Mouse (Mus musculus): ENCODE measurements at regions not wholly inside any gene's neighbourhood (a gene's known extent, or its start where the extent isn't known, plus 50 kb on each side); places are given as distances from the start of the nearest gene placed in this dataset.
A peak's percentile ranks its signal among the peaks of the same experiment; 100 is the strongest.
"Not testable (repeated sequence)": the region's sequence is repeated elsewhere in the genome, so short reads cannot be mapped to it uniquely, and the experiment has no call there.

- DNase-seq (ENCODE audit: low spot score in 2 of 2), result peak in 1 of 2 experiments; percentile 3
Measured at GRCm38 (mm10) chr14:53132390-53132789, 636.8 kb upstream of the Olfr1507 start.

DNA sequence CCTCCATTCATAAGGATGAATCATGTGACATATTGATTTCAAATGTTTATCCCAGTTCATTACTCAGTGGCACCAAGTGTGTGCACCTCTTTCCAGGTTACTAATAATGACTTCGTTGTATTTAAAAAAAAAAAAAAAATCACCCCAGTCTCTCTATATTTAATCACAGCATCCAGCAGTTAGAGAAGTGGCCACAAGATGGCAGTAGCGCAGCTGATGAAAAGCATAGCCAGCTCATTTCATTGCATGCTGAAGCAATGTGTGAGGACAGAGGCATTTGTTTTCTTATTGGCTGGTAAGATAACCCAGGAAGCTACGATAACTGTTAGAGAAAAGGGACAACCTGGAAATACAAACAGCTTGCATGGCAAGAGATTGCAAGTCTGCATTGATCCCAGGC lies 626.2 kb upstream of the Olfr1507 start:
- peak in 1 of 2 experiments; percentile 12 for DNase-seq (ENCODE audit: low spot score in 2 of 2)

DNA sequence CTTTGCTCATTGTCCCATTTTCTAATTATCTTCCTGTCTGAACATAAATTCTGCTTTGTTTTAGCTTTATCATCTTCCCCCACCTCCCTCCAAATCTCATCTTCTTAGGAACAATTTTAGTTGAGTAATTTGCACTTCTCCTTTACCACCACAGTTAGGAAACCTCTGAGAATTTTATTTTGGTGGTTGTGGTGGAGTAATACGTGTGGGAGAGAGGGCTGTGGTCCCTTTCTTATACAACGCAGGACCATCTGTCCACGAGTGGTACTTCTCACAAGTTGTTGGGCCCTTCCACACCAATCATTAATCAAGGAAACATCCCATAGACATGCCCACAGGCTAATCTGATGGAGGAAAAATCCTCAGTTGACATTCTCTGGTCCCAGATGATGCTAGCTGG lies 614.2 kb upstream of the Olfr1507 start:
- DNase-seq (ENCODE audit: low spot score in 2 of 2), result not testable (repeated sequence)

- not testable (repeated sequence) for DNase-seq (ENCODE audit: low spot score in 2 of 2)
Measured at GRCm38 (mm10) chr14:53101362-53101761, 605.8 kb upstream of the Olfr1507 start.

GRCm38 (mm10) chr14:53090921-53091320 lies 595.4 kb upstream of the Olfr1507 start:
- not testable (repeated sequence) for DNase-seq (ENCODE audit: low spot score in 2 of 2)

- not testable (repeated sequence) for DNase-seq (ENCODE audit: low spot score in 2 of 2)
Measured at GRCm38 (mm10) chr14:53081853-53082252, 586.3 kb upstream of the Olfr1507 start.

- DNase-seq (ENCODE audit: low spot score in 2 of 2), result not testable (repeated sequence)
Measured at GRCm38 (mm10) chr14:53081024-53081711, 585.6 kb upstream of the Olfr1507 start.

- not testable (repeated sequence) for DNase-seq (ENCODE audit: low spot score in 2 of 2)
Measured at GRCm38 (mm10) chr14:53080556-53080955, 585.0 kb upstream of the Olfr1507 start.

- not testable (repeated sequence) for DNase-seq (ENCODE audit: low spot score in 2 of 2)
Measured at GRCm38 (mm10) chr14:53075937-53076336, 580.4 kb upstream of the Olfr1507 start.

- DNase-seq (ENCODE audit: low spot score in 2 of 2), result not testable (repeated sequence)
Measured at GRCm38 (mm10) chr14:53073126-53073525, 577.6 kb upstream of the Olfr1507 start.

DNA sequence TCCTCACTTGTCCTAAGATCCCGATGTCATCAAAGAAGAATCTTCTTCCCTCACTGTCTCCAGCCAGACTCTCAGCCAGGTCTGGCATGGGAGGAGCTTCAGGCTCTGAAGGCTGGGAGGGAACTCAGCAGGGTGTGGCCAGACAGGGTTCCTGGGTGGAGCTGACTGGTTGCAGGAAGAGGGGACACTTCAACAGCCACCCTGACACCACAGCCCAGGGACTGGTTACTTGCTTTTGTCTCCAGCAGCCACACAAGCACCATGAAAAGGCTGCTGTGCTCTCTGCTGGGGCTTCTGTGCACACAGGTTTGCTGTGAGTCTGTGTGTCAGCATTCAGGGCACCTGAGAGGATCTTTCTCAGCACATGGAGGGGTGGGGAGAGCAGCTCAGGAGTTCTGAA lies 577.0 kb upstream of the Olfr1507 start:
- not testable (repeated sequence) for DNase-seq (ENCODE audit: low spot score in 2 of 2)

DNA sequence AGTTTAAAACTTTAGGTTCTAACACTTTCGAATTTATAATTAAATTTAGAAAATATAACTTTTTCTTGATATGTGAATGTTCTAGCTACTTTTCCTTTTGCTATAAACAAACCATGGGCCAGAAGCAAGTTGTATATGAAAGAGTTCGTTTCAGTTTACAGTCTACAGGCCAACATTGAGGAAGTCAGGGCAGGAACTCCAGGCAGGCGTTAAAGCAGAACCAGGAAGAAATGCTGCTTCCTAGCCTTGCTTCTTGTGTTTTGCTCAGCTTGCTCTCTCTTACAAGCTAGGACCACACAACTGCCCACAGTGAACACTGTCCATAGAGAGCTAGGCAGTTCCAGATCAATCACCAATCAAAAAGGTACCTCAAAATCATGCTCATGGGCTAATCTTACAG lies 558.9 kb upstream of the Olfr1507 start:
- DNase-seq (ENCODE audit: low spot score in 2 of 2), result not testable (repeated sequence)

DNA sequence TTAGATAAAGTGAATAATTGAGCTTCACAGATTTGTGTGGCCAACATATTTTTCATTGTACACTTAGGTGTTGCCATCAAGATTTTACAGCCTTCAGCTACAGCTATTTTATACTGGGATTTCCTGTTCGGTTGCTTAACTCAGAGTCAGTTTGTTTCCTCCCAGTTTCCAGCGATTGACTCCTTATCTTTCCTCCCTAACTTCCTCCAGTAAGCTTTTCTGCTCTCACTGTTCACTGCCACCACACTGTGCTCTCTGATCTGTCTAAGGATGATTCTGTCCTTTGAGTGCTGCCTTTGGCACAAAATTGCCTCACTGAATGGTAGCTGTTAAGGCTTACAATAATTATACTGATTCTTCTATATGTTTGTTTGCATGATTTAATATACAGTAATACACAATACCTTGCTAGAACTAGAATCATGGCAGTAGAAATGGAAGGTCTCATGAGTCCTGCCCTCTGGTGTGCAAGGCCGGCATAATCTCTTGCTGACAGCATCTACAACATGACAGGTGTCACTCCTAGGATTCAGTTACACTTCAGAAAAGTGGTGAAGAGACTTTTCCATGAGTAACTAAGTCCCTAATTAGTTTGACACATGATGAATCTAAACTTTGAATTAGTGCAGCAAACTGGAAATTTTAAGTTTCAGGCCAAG lies 558.0 kb upstream of the Olfr1507 start:
- not testable (repeated sequence) for DNase-seq (ENCODE audit: low spot score in 2 of 2)

DNA sequence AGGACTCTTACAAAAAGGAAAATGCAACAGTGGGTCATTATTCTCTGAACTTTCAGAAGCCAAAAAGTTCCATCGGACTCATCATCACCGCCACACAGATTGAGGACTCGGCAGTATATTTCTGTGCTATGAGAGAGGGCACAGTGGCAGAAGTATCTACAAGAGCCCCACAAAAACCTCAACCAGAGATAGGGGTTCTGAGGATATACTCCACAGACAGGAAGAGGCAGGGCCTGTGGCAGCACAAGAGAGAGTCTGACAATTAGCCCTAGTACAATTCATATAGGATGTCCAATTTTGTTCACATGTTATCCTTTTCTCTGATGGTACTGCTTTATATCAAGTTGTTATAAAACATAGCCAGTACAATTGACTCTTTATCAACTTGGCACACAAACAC lies 552.1 kb upstream of the Olfr1507 start:
- not testable (repeated sequence) for DNase-seq (ENCODE audit: low spot score in 2 of 2)

DNA sequence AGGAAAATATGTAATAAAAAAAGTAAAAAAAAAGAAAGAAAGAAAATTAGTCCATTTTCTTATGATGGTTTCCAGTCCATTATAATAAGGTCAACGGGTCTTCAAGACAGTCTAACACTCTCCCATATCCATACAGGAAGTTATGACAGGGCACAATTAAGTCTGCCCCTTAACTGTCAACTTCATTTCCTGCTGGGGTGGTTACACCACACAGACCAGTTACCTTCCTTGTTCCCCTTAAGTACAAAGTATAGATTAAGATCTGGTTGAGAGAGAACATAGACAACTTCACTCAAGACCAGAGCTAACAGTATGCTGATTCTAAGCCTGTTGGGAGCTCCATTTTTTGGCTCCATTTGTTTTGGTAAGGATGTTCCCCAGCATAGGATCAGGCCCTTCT lies 551.4 kb upstream of the Olfr1507 start:
- DNase-seq (ENCODE audit: low spot score in 2 of 2), result not testable (repeated sequence)

DNA sequence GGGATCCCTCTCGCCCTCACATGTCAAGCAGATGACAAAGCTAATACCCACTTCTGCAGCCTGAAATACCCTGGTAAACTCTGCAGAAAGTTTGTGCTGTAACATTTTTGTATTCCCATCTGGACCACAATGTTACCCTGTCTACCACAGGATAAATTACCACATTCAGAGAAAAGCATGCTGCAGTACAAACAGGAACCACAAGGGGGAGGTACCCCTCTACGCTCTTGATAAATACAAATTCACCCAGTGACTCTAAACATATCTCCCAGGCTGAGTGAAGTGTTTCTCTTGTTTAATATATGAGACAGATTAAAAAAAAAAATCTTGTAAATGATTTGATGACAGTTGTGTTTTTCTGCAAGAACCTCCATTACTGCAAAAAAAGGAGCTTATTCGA lies 549.8 kb upstream of the Olfr1507 start:
- peak in 1 of 2 experiments; percentile 2 for DNase-seq (ENCODE audit: low spot score in 2 of 2)

- DNase-seq (ENCODE audit: low spot score in 2 of 2), result not testable (repeated sequence)
Measured at GRCm38 (mm10) chr14:53044101-53044500, 548.6 kb upstream of the Olfr1507 start.

- not testable (repeated sequence) for DNase-seq (ENCODE audit: low spot score in 2 of 2)
Measured at GRCm38 (mm10) chr14:53042016-53042415, 546.5 kb upstream of the Olfr1507 start.

DNA sequence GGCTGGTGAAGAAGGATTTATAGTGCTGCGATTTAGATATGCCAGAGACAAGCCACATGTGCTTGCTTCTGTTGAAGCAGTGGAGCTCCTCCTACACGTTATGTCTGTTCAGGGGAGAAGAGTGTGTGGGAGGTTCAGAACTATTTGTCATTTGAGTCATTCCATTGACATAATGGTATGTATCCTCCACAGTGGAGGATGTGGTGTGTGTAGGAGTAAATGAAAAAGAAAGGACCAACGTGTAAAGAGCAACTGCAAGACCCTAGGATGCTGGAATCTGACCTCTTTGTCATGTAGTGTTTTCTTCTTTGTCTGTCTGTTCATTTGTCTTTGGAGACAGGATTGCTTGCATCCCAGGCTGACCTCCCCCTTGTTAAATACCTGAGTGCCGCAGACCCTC lies 543.9 kb upstream of the Olfr1507 start:
- not testable (repeated sequence) for DNase-seq (ENCODE audit: low spot score in 2 of 2)

- not testable (repeated sequence) for DNase-seq (ENCODE audit: low spot score in 2 of 2)
Measured at GRCm38 (mm10) chr14:53034940-53035339, 539.4 kb upstream of the Olfr1507 start.

DNA sequence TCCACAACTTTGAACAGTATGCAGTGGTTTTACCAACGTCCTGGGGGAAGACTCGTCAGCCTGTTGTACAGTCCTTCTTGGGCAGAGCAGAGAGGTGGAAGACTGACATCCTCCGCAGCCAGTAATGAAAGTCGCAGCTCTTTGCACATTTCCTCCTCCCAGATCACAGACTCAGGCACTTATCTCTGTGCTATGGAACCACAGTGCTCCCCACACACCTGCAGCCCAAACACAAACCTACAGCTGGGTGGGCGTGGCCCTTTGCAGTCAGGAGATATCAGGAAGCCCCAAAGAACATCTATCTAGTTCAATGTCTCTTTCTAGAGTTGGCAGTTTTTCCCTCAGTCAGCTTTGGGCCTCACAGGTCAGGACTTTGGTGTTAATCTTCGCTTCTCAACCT lies 537.7 kb upstream of the Olfr1507 start:
- DNase-seq (ENCODE audit: low spot score in 2 of 2), result not testable (repeated sequence)

- not testable (repeated sequence) for DNase-seq (ENCODE audit: low spot score in 2 of 2)
Measured at GRCm38 (mm10) chr14:53032498-53032897, 536.9 kb upstream of the Olfr1507 start.

DNA sequence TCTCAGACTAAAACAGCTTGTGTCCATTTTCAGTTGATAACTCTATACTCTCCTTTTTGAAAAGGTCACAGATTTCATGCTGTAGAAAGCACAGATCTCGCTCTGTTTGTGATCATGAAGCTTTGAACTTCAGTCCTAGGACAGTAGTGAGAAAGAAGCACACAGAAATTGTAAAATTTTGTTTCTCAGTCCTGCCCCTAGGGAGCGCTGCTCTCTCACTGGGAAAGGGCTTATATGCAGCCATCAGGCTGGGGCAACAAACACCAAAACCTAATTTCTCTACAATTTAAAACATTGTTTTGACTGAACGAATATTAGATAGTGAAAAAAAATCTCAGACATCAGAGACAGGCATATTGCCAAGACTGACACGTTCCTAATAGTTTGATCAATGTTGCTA lies 534.7 kb upstream of the Olfr1507 start:
- not testable (repeated sequence) for DNase-seq (ENCODE audit: low spot score in 2 of 2)
